Mouse (Mus musculus): ENCODE measurements around the gene Ipmk. TPM values are rescaled to one million over a fixed set of nuclear protein-coding genes. Genes with fewer than 3 reads are reported as not detected.

Gene Ipmk
- total and polyA plus RNA-seq, 2 experiments from 2014 or later, result 14.4 to 19.0 TPM

DNA sequence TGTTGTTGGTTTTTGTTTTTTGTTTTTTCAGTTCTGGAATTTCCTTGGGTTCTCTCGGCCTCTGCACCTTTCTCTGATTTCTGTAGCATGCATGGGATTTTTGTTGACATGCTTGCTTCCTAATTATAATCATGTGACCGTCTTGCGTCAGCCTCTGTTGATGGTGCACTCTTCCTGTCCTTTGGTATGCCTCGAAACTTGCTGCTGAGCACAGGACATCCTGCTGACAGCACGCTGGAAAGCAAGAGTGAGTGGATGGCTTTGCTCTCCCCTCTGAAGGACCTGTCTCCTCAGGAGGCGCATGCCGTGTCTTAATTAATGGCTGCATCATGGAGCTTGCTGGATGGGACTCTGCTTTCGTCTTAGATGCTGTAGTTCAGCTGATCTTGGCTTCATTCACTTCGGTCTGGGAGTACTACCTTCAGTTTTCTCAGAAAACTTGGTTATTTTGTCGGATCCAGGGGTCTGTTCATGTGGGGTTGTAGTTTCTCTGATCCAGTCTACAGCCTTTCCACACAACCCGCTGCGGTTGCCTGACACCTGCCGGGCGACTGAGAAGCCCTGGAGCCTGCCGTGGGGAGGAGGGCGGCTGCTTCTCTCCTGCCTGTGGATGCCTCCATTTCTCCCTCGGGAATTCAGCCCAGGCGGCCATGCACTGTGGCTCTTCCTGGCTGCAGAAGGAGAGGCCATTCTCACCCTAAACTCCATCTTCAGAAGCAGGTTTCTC lies 14.4 kb downstream of the Ipmk start:
- H3K4me2 ChIP-seq (ENCODE audit: low read depth, low read length), result peak overlapping the region; percentile 42
- no peak overlapping the region for H3K9ac ChIP-seq (replicated peaks; ENCODE audit: low read length)

DNA sequence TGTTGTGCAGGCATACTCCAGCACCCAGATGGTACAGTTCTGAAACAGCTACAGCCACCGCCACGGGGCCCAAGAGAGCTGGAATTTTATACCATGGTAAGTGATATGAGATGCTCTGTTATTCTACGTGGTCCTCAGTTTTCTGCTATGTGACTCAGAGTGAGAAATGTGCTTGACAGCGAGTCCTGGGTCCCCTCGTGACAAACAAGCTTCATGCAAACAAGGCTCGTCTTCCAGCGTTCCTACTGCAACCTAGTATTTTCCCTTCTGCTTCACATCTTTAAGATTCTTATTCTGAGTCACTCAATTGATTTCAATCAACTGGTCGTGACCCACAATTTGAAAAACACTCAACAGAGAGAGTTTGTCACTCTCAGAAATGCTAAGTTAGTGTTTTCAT lies 15.9 kb downstream of the Ipmk start:
- Histone ChIP-seq H3K9ac (replicated peaks; ENCODE audit: low read length) (no peak overlapping the region), H3K4me1 (ENCODE audit: insufficient read depth, low read length) (peaks cover 7% of the 10 kb centered on the region; the same call in 1 of the 2 replicates), H3K4me3 (ENCODE audit: low read length) (no peak overlapping the region), H3K4me2 (ENCODE audit: low read depth, low read length) (no peak overlapping the region), H3K27me3 (ENCODE audit: insufficient read depth, low read length) (no peaks in the 10 kb centered on the region), H3K9me3 (ENCODE audit: low read length) (no peaks in the 10 kb centered on the region), H3K27ac (no peak overlapping the region), H3K36me3 (ENCODE audit: insufficient read depth, low read length) (peaks cover 7% of the 10 kb centered on the region; the same call in 1 of the 2 replicates)
- DNase-seq (ENCODE audit: low spot score) (no peak), ATAC-seq (no peak)
- WGBS, result 72% methylated on average over 8 of the region's 8 CpGs
- no peak for TF ChIP-seq CTCF (IDR thresholded peaks at IDR 0.05; ENCODE audit: low read depth)

More for the DNA sequence above, 14.4 kb downstream of the Ipmk start:
- Histone ChIP-seq H3K9me3 (ENCODE audit: low read length) (no peaks in the 10 kb centered on the region), H3K36me3 (ENCODE audit: insufficient read depth, low read length) (peaks cover 2% of the 10 kb centered on the region; the same call in 1 of the 2 replicates), H3K4me3 (ENCODE audit: low read length) (no peak overlapping the region), H3K27ac (0 out of 2 replicates have a peak overlapping the region, but pooled peaks have one; percentile 26), H3K4me1 (ENCODE audit: insufficient read depth, low read length) (peaks cover 7% of the 10 kb centered on the region; the same call in 1 of the 2 replicates), H3K27me3 (ENCODE audit: insufficient read depth, low read length) (no peaks in the 10 kb centered on the region)
- 19% methylated on average over 18 of the region's 18 CpGs for WGBS
- no peak for ATAC-seq
- no peak for TF ChIP-seq CTCF (IDR thresholded peaks at IDR 0.05; ENCODE audit: low read depth)
- no peak for DNase-seq (ENCODE audit: low spot score)

DNA sequence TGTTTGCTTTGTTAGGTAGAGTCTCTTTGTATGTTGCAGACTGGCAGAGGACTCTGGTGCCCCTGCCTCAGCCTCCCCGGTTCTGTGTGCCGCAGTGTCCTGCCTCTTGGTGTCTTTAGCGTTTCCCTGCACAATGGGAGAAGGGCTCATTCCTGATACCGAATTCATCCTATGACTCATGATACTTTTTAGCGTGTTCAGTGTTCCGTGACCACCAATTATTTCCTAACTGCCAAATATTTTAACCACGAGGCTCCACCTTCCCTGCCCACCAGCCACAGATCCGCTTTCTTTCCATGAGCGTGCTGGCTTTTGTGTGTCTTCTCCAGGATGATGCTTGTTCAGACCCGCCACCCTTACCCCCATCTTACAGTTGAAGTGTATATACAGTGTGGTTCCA lies 16.3 kb downstream of the Ipmk start:
- H3K4me2 ChIP-seq (ENCODE audit: low read depth, low read length), result no peak overlapping the region
- no peak for ATAC-seq
- no peaks in the 10 kb centered on the region for H3K9me3 ChIP-seq (ENCODE audit: low read length)
- H3K27ac ChIP-seq, result no peak overlapping the region
- 87% methylated on average over 10 of the region's 10 CpGs for WGBS
- no peaks in the 10 kb centered on the region for H3K27me3 ChIP-seq (ENCODE audit: insufficient read depth, low read length)
- TF ChIP-seq CTCF (IDR thresholded peaks at IDR 0.05; ENCODE audit: low read depth), result no peak
- peaks cover 7% of the 10 kb centered on the region; the same call in 1 of the 2 replicates for H3K36me3 ChIP-seq (ENCODE audit: insufficient read depth, low read length)
- peaks cover 7% of the 10 kb centered on the region; the same call in 1 of the 2 replicates for H3K4me1 ChIP-seq (ENCODE audit: insufficient read depth, low read length)
- H3K9ac ChIP-seq (replicated peaks; ENCODE audit: low read length), result no peak overlapping the region
- no peak for DNase-seq (ENCODE audit: low spot score)
- H3K4me3 ChIP-seq (ENCODE audit: low read length), result no peak overlapping the region

DNA sequence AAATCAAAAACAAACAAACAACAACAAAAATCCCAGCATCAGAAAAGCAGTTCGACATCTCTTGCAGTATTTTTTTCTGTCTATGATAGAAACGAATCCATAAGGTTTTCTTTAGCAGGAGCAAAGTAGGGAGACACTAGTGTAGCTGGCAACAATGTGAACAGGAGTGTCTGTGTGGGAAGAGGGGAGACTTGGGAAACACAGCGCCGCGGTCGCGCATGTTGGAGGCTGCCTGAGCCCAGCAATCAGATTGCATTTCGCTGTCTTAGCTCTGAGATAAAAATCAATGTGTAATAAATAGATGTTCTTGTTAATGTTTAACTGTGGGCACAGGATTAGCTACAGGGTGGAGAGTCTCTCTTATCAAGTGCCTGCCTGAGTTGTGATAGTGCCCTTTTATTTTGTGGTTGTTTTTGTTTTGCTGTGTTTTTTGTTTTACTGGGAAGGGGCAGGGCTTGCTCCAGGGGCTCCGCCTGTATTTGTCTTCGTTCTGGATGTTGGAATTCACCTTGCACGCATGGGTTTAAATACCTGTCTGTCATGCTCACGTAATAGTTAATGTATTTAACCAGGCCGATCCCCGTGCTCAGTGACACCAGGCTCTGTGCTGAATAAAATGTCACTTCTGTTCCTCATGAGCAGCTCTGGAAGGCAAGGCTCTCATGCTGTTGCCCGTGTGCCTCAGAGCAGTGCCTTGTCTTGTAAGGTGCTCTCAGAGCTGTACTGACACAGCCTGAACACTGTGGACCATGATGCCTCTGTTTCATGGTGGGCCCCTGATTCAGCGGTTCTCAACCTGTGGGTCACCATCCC lies 20.8 kb downstream of the Ipmk start:
- H3K4me2 ChIP-seq (ENCODE audit: low read depth, low read length), result no peak overlapping the region
- no peak overlapping the region for H3K27ac ChIP-seq
- DNase-seq (ENCODE audit: low spot score) (no peak), ATAC-seq (no peak)
- H3K9me3 ChIP-seq (ENCODE audit: low read length), result no peaks in the 10 kb centered on the region
- H3K4me1 ChIP-seq (ENCODE audit: insufficient read depth, low read length), result no peaks in the 10 kb centered on the region
- no peak overlapping the region for H3K9ac ChIP-seq (replicated peaks; ENCODE audit: low read length)
- 82% methylated on average over 16 of the region's 16 CpGs for WGBS
- TF ChIP-seq CTCF (IDR thresholded peaks at IDR 0.05; ENCODE audit: low read depth), result no peak
- H3K4me3 ChIP-seq (ENCODE audit: low read length), result no peak overlapping the region
- H3K27me3 ChIP-seq (ENCODE audit: insufficient read depth, low read length), result no peaks in the 10 kb centered on the region
- H3K36me3 ChIP-seq (ENCODE audit: insufficient read depth, low read length), result peaks cover 15% of the 10 kb centered on the region; the same call in 1 of the 2 replicates

DNA sequence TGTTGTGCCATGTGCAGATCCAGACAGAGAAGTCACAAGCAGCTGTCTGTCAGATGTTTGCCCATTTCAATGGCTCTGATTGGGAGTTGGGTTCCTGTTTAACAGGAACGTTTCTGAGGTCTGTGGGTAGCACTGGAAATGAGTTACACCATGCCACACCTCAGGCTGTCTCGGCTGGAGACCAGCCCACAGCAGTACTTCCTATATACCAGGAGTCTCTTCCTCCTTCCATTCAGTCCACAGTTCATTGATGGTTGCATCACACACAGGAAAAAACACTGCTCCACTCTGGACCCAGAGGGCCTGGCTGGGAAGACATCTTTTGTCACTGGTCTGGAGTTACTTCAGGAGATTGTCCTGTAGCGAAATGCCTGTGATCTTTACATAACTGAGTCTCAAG lies 21.9 kb downstream of the Ipmk start:
- Histone ChIP-seq H3K4me3 (ENCODE audit: low read length) (no peak overlapping the region), H3K27me3 (ENCODE audit: insufficient read depth, low read length) (no peaks in the 10 kb centered on the region), H3K9ac (replicated peaks; ENCODE audit: low read length) (no peak overlapping the region), H3K27ac (no peak overlapping the region), H3K9me3 (ENCODE audit: low read length) (no peaks in the 10 kb centered on the region), H3K36me3 (ENCODE audit: insufficient read depth, low read length) (peaks cover 18% of the 10 kb centered on the region; the same call in 1 of the 2 replicates), H3K4me1 (ENCODE audit: insufficient read depth, low read length) (no peaks in the 10 kb centered on the region), H3K4me2 (ENCODE audit: low read depth, low read length) (no peak overlapping the region)
- ATAC-seq, result no peak
- TF ChIP-seq CTCF (IDR thresholded peaks at IDR 0.05; ENCODE audit: low read depth), result no peak
- WGBS, result 89% methylated on average over 3 of the region's 3 CpGs
- DNase-seq (ENCODE audit: low spot score), result no peak

DNA sequence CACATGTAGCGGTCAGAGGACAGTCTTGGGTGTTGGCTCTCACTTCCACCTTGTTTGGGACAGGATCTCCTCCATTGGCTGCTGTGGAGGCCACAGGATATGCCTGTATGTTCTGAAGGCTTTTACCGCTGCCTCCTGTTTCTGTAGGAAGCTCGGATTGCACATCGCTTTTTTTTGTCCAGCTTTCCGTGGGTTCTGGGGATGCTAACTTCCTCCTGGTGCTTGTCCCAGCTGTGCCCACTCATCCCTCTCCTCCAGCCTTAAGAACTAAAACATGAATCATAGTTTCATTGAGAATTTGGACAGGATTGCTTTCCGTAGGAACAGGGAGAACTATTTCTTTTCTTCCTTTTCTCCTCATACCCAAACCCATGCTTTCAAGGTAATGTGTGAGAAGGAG lies 24.3 kb downstream of the Ipmk start:
- Histone ChIP-seq H3K4me1 (ENCODE audit: insufficient read depth, low read length) (no peaks in the 10 kb centered on the region), H3K9ac (replicated peaks; ENCODE audit: low read length) (no peak overlapping the region), H3K4me2 (ENCODE audit: low read depth, low read length) (no peak overlapping the region), H3K36me3 (ENCODE audit: insufficient read depth, low read length) (peaks cover 22% of the 10 kb centered on the region), H3K27me3 (ENCODE audit: insufficient read depth, low read length) (no peaks in the 10 kb centered on the region), H3K27ac (no peak overlapping the region), H3K9me3 (ENCODE audit: low read length) (no peaks in the 10 kb centered on the region), H3K4me3 (ENCODE audit: low read length) (no peak overlapping the region)
- TF ChIP-seq CTCF (IDR thresholded peaks at IDR 0.05; ENCODE audit: low read depth), result no peak
- ATAC-seq (no peak), DNase-seq (ENCODE audit: low spot score) (no peak)
- 86% methylated on average over 6 of the region's 6 CpGs for WGBS

Measured in hindbrain, postnatal 0 days (tissue).